Mouse (Mus musculus) embryonic fibroblast, embryonic 13.5 days (primary cell): Measurements from ENCODE around the gene Ndufb2. TPM values are rescaled to one million over a fixed set of nuclear protein-coding genes. Genes with fewer than 3 reads are reported as not detected.

Experiments used
- H3K27ac ChIP-seq: 2 replicates; pipeline ENCODE4 v1.5.1; 2012; ENCODE audit warnings: low read length, control low read depth, inconsistent platforms; ENCODE audit not compliant: insufficient read depth
- H3K4me1 ChIP-seq: 2 replicates; pipeline ENCODE4 v1.6.1; 2011; ENCODE audit warnings: low read length; ENCODE audit not compliant: control insufficient read depth, insufficient read depth
- H3K4me3 ChIP-seq: 2 replicates; pipeline ENCODE4 v1.5.1; 2011; ENCODE audit warnings: mild to moderate bottlenecking, control low read depth, low read length; ENCODE audit not compliant: insufficient read depth
- CTCF ChIP-seq: IDR thresholded peaks from 2 replicates; pipeline ENCODE4 v1.5.1; 2011; ENCODE audit warnings: mild to moderate bottlenecking, control low read depth, low read length, moderate library complexity, borderline replicate concordance; ENCODE audit not compliant: insufficient read depth
- POLR2A ChIP-seq: IDR thresholded peaks from 2 replicates; pipeline ENCODE4 v1.6.1; 2011; ENCODE audit warnings: low read depth, mild to moderate bottlenecking, control low read depth, low read length, moderate library complexity
- polyA plus RNA-seq: library from polyadenylated mRNA; stranded (reverse); fragments of >200 nt; gene quantifications from 2 replicates; pipeline ENCODE4 v1.2.4, GENCODE M21; 2011; ENCODE audit warnings: low read depth; ENCODE audit not compliant: missing spikeins, insufficient read length

The Ndufb2 gene
- 84.9 and 104 TPM in 2 replicates for polyA plus RNA-seq

GRCm38 (mm10) chr6:39592401-39593214 is at the start of gene Ndufb2:
Ndufb2 (plus strand) TSS chr6:39592574.
- H3K4me3 ChIP-seq: peak within 1 kb of the TSS; percentile 70
- peak within 1 kb of the TSS; percentile 56; the same call in 1 of the 2 replicates for H3K27ac ChIP-seq

GRCm38 (mm10) chr6:39542631-39543597 is 49.5 kb upstream of the Ndufb2 start:
- H3K27ac ChIP-seq: peak overlapping the region; percentile 37
- no peak; the same call in 1 of the 2 replicates for TF ChIP-seq POLR2A
- no peak for TF ChIP-seq CTCF
- H3K4me3 ChIP-seq: no peak overlapping the region
- peaks cover 19% of the 10 kb centered on the region for H3K4me1 ChIP-seq

More at GRCm38 (mm10) chr6:39592401-39593214, at the start of gene Ndufb2:
- TF ChIP-seq CTCF (no peak), POLR2A (peak; percentile 77)
- 0 out of 2 replicates have a peak, but pooled peaks cover 2% of the 10 kb centered on the region for H3K4me1 ChIP-seq

GRCm38 (mm10) chr6:39543769-39544420 is 48.5 kb upstream of the Ndufb2 start:
- peak overlapping the region; percentile 37; the same call in 1 of the 2 replicates for H3K27ac ChIP-seq
- H3K4me3 ChIP-seq: no peak overlapping the region
- H3K4me1 ChIP-seq: peaks cover 19% of the 10 kb centered on the region
- TF ChIP-seq CTCF: no peak
- no peak for TF ChIP-seq POLR2A

- Histone ChIP-seq H3K4me3 (no peak overlapping the region), H3K4me1 (peaks cover 16% of the 10 kb centered on the region), H3K27ac (no peak overlapping the region)
- TF ChIP-seq CTCF (no peak), POLR2A (no peak)
These were observed 46.9 kb upstream of the Ndufb2 start for GRCm38 (mm10) chr6:39545474-39545873.

GRCm38 (mm10) chr6:39548030-39548429 is 44.3 kb upstream of the Ndufb2 start:
- Histone ChIP-seq H3K27ac (no peak overlapping the region), H3K4me3 (no peak overlapping the region), H3K4me1 (peaks cover 12% of the 10 kb centered on the region)
- TF ChIP-seq POLR2A (no peak), CTCF (no peak)

- peak overlapping the region; percentile 15 for H3K27ac ChIP-seq
- TF ChIP-seq POLR2A (no peak), CTCF (no peak)
- H3K4me3 ChIP-seq: no peak overlapping the region
- H3K4me1 ChIP-seq: 0 out of 2 replicates have a peak, but pooled peaks cover 4% of the 10 kb centered on the region
These were observed 40.3 kb upstream of the Ndufb2 start for GRCm38 (mm10) chr6:39551981-39552636.

- Histone ChIP-seq H3K4me3 (no peak overlapping the region), H3K4me1 (peaks cover 12% of the 10 kb centered on the region; the same call in 1 of the 2 replicates), H3K27ac (no peak overlapping the region)
- TF ChIP-seq POLR2A (no peak), CTCF (no peak)
These were observed 37.3 kb upstream of the Ndufb2 start for GRCm38 (mm10) chr6:39554888-39555647.

GRCm38 (mm10) chr6:39555648-39555945 is 36.8 kb upstream of the Ndufb2 start:
- TF ChIP-seq CTCF: no peak
- TF ChIP-seq POLR2A: no peak
- no peak overlapping the region for H3K27ac ChIP-seq
- peaks cover 12% of the 10 kb centered on the region; the same call in 1 of the 2 replicates for H3K4me1 ChIP-seq
- no peak overlapping the region for H3K4me3 ChIP-seq
